Mouse (Mus musculus) lung, embryonic 14.5 days (tissue): Measurements from ENCODE around the gene Gm15448. TPM values are rescaled to one million over a fixed set of nuclear protein-coding genes. Genes with fewer than 3 reads are reported as not detected.

ENCODE experiments used
- polyA plus RNA-seq: library from polyadenylated mRNA; unstranded; fragments of >200 nt; fragmentation: Nextera tagmentation; extraction: Ambion mirVana; gene quantifications from 2 replicates; pipeline ENCODE4 v1.2.1, GENCODE M21; 2014

The Gm15448 gene
- polyA plus RNA-seq, 1 experiment from 2014 or later, result not detected

Other genes with a start within 250 kb of the Gm15448 start
- 0.20 TPM in 1 of 2 replicates, not detected in the other for gene Oscar, start 209.5 kb downstream of the Gm15448 start, polyA plus RNA-seq
- gene Ndufa3, start 208.3 kb downstream of the Gm15448 start, polyA plus RNA-seq, result 511 and 530 TPM in 2 replicates
- gene Tfpt, start 195.8 kb downstream of the Gm15448 start, polyA plus RNA-seq, result 25.7 and 27.2 TPM in 2 replicates
- gene Prpf31, start 195.7 kb downstream of the Gm15448 start, polyA plus RNA-seq, result 103 and 112 TPM in 2 replicates
- gene Cnot3, start 180.4 kb downstream of the Gm15448 start, polyA plus RNA-seq, result 76.4 and 79.8 TPM in 2 replicates
- 12.0 and 12.5 TPM in 2 replicates for gene Leng1, start 159.8 kb downstream of the Gm15448 start, polyA plus RNA-seq
- gene Tmc4, start 148.1 kb downstream of the Gm15448 start, polyA plus RNA-seq, result 16.1 and 17.3 TPM in 2 replicates
- 277 and 290 TPM in 2 replicates for gene Tsen34, start 132.8 kb downstream of the Gm15448 start, polyA plus RNA-seq
- 38.0 and 44.2 TPM in 2 replicates for gene Mboat7, start 132.2 kb downstream of the Gm15448 start, polyA plus RNA-seq
- 1,609 and 1,625 TPM in 2 replicates for gene Rps9, start 121.7 kb downstream of the Gm15448 start, polyA plus RNA-seq
- 0.91 and 1.2 TPM in 2 replicates for gene Pirb, start 105.3 kb downstream of the Gm15448 start, polyA plus RNA-seq
- gene Pira2, start 19.4 kb upstream of the Gm15448 start, polyA plus RNA-seq, result 0.50 and 0.58 TPM in 2 replicates
- gene Gm14548, start 72.4 kb upstream of the Gm15448 start, polyA plus RNA-seq, result 0.41 TPM in 1 of 2 replicates, not detected in the other
- gene Lilra6, start 89.8 kb upstream of the Gm15448 start, polyA plus RNA-seq, result 0.18 and 0.26 TPM in 2 replicates
- gene Lair1, start 237.5 kb upstream of the Gm15448 start, polyA plus RNA-seq, result 0.16 and 0.93 TPM in 2 replicates